Mouse (Mus musculus): Measurements from ENCODE around the gene Zbed5. TPM values are rescaled to one million over a fixed set of nuclear protein-coding genes. Genes with fewer than 3 reads are reported as not detected.

The Zbed5 gene
- total RNA-seq, 1 experiment from 2014 or later, result 3.7 TPM

DNA sequence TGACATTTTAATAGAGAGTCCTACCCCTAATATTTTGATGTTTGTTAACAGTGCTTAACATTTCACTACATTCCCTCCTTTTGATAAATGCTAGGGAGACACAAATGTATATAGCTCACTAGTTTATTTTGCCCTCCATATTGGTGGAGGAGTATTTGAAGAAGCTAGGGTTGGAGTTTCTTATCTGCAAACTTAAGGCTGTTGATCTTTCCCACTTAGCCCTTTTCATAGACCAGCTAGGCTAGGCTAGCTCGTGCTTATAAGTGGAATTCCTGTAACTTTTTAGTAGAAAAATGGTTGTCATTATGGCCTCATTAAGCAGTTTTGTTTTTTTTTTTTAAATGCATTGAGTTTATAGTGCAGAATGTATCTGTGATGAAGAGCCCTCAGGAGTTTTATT, 47.9 kb downstream of the Zbed5 start:
- no peak for ATAC-seq (replicated peaks; ENCODE audit: low read depth, poor library complexity, severe bottlenecking)

- ATAC-seq (replicated peaks; ENCODE audit: low read depth, poor library complexity, severe bottlenecking), result peak; percentile 55
These were observed 52.1 kb downstream of the Zbed5 start for GRCm38 (mm10) chr5:129947528-129948033.

DNA sequence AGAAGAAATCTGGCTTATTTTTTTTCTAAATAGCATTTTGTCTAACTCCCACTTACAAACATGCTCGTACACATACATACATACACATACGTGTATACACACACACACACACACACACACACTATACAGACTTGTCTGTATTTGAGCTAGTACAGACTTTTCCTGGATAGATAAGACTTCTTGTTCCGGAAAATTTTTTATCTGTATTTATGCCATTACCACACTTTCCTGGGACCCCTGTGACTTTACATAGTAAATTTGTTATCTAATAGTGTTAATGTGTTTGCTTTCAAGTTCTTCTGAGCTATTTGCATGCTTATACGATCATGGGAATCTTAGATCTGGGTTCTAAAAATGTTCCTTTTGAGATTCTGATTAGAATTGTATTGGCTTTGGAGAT, 56.6 kb downstream of the Zbed5 start:
- no peak for ATAC-seq (replicated peaks; ENCODE audit: low read depth, poor library complexity, severe bottlenecking)

Other genes with a start within 250 kb of the Zbed5 start
- 3.3 and 4.3 TPM in 2 replicates for gene Zfp11, start 225.6 kb upstream of the Zbed5 start, total RNA-seq (2017)
- gene Sept14, start 187.2 kb upstream of the Zbed5 start, total RNA-seq (2017), result not detected in 2 replicates
- 76.2 and 84.4 TPM in 2 replicates for gene Mrps17, start 180.2 kb upstream of the Zbed5 start, total RNA-seq (2017)
- gene Nipsnap2, start 170.7 kb upstream of the Zbed5 start, total RNA-seq (2017), result 23.6 and 31.8 TPM in 2 replicates
- 14.2 and 18.7 TPM in 2 replicates for gene Psph, start 108.3 kb upstream of the Zbed5 start, total RNA-seq (2017)
- 12.7 and 15.8 TPM in 2 replicates for gene Sumf2, start 48.7 kb upstream of the Zbed5 start, total RNA-seq (2017)
- 210 and 211 TPM in 2 replicates for gene Chchd2, start 8.3 kb upstream of the Zbed5 start, total RNA-seq (2017)
- 0.09 and 1.1 TPM in 2 replicates for gene Phkg1, start 2.8 kb downstream of the Zbed5 start, total RNA-seq (2017)
- 0.68 and 1.6 TPM in 2 replicates for gene Nupr1l, start 12.8 kb downstream of the Zbed5 start, total RNA-seq (2017)
- gene Vkorc1l1, start 46.2 kb downstream of the Zbed5 start, total RNA-seq (2017), result 39.8 and 42.5 TPM in 2 replicates
- 50.5 and 61.8 TPM in 2 replicates for gene Gusb, start 107.3 kb downstream of the Zbed5 start, total RNA-seq (2017)
- 16.8 and 25.2 TPM in 2 replicates for gene Asl, start 133.5 kb downstream of the Zbed5 start, total RNA-seq (2017)
- gene Crcp, start 133.6 kb downstream of the Zbed5 start, total RNA-seq (2017), result 40.0 and 42.2 TPM in 2 replicates
- 2.7 and 7.8 TPM in 2 replicates for gene Tpst1, start 177.6 kb downstream of the Zbed5 start, total RNA-seq (2017)
- 2.3 and 9.3 TPM in 2 replicates for gene Kctd7, start 249.1 kb downstream of the Zbed5 start, total RNA-seq (2017)

All from common myeloid progenitor, adult 5-6 weeks (primary cell).